Comparison of ENCODE assay signal across 30 mouse cellular contexts in genomic region chr2:163174066-163174465, GRCm38 (mm10). TPM values are rescaled to one million over a fixed set of nuclear protein-coding genes. Genes with fewer than 3 reads are reported as not detected.
A peak's percentile ranks its signal among the peaks of the same experiment; 100 is the strongest.
DNase-seq lines count a peak whose midpoint lies in the region; ATAC-seq and TF ChIP-seq lines count a peak whose summit lies in the region.
"Had no signal": no experiment of that assay in that cellular context is flagged by ENCODE, and none has a peak within 500 bp of the region (broad histone marks: within the 10 kb centered on the region; RNA-seq: fewer than 3 reads in every experiment).

No protein-coding gene starts in this region.

- DNase-seq in forebrain, embryonic 11.5 days (ENCODE audit: low spot score): no peak
- DNase-seq in limb, embryonic 10.5 days (ENCODE audit: low spot score): no peak
- DNase-seq in brain, embryonic 14.5 days (ENCODE audit: low read depth): peak; percentile 82
- DNase-seq in gonadal fat pad, adult 2 months (ENCODE audit: low read depth): peak; percentile 90
- DNase-seq in adrenal gland, postnatal 25 days: no peak
- DNase-seq: adrenal gland, adult 2 months; adrenal gland, postnatal 14 days; B cell, adult 2 months; cerebellum, adult 18-20 months; cerebellum, adult 9-10 months; cerebellum, postnatal 14 days; gastrocnemius, adult 2 months; gastrocnemius, postnatal 14 days; heart, adult 18-20 months; heart, postnatal 10 days; heart, postnatal 36 days; kidney, adult 11 months had no signal

- ATAC-seq in forebrain, embryonic 13.5 days: no peak
- no peak for ATAC-seq in forebrain, embryonic 11.5 days (replicated peaks; ENCODE audit: low FRiP score)
- no peak for ATAC-seq in limb, embryonic 13.5 days (ENCODE audit: low FRiP score, low read depth)
- ATAC-seq: forebrain, embryonic 15.5 days; hindbrain, embryonic 16.5 days; intestine, embryonic 15.5 days had no signal

- peak overlapping the region; percentile 25; the same call in 1 of the 2 replicates for H3K27ac ChIP-seq in forebrain, embryonic 13.5 days
- no peak overlapping the region for H3K27ac ChIP-seq in forebrain, embryonic 11.5 days (ENCODE audit: low read depth, low read length)
- H3K27ac ChIP-seq in limb, embryonic 13.5 days: peak overlapping the region; percentile 33
- no peak overlapping the region for H3K27ac ChIP-seq in limb, embryonic 10.5 days
- H3K27ac ChIP-seq: embryonic facial prominence, embryonic 12.5 days; forebrain, embryonic 15.5 days; gastrocnemius, adult 2 months; heart, embryonic 15.5 days; hindbrain, embryonic 10.5 days; hindbrain, embryonic 13.5 days; intestine, embryonic 15.5 days had no signal

- no peak overlapping the region for H3K4me3 ChIP-seq in forebrain, embryonic 13.5 days
- no peak overlapping the region for H3K4me3 ChIP-seq in forebrain, embryonic 11.5 days (ENCODE audit: low read depth, low read length)
- no peak overlapping the region for H3K4me3 ChIP-seq in limb, embryonic 13.5 days
- no peak overlapping the region for H3K4me3 ChIP-seq in limb, embryonic 10.5 days
- H3K4me3 ChIP-seq: embryonic facial prominence, embryonic 12.5 days; erythroblast, embryonic 14.5 days; forebrain, embryonic 15.5 days; gastrocnemius, adult 2 months; heart, embryonic 12.5 days; heart, embryonic 15.5 days; hindbrain, embryonic 10.5 days; hindbrain, embryonic 13.5 days; intestine, embryonic 15.5 days had no signal

- no peaks in the 10 kb centered on the region for H3K27me3 ChIP-seq in forebrain, embryonic 13.5 days
- no peaks in the 10 kb centered on the region for H3K27me3 ChIP-seq in forebrain, embryonic 11.5 days (ENCODE audit: control insufficient read depth, insufficient read depth, low read length)
- peaks cover 8% of the 10 kb centered on the region; the same call in 1 of the 2 replicates for H3K27me3 ChIP-seq in limb, embryonic 13.5 days
- H3K27me3 ChIP-seq in limb, embryonic 10.5 days (ENCODE audit: low read depth, poor library complexity, severe bottlenecking): 0 out of 2 replicates have a peak, but pooled peaks cover 4% of the 10 kb centered on the region
- H3K27me3 ChIP-seq: embryonic facial prominence, embryonic 12.5 days; forebrain, embryonic 15.5 days; heart, embryonic 12.5 days; intestine, embryonic 15.5 days had no signal

- H3K9ac ChIP-seq in forebrain, embryonic 13.5 days: no peak overlapping the region
- no peak overlapping the region for H3K9ac ChIP-seq in forebrain, embryonic 11.5 days (ENCODE audit: low read length)
- H3K9ac ChIP-seq in limb, embryonic 13.5 days: no peak overlapping the region
- H3K9ac ChIP-seq: embryonic facial prominence, embryonic 12.5 days; forebrain, embryonic 15.5 days; heart, embryonic 12.5 days; heart, embryonic 15.5 days; hindbrain, embryonic 13.5 days; intestine, embryonic 15.5 days had no signal

- no peak overlapping the region for H3K4me2 ChIP-seq in forebrain, embryonic 13.5 days
- no peak overlapping the region for H3K4me2 ChIP-seq in forebrain, embryonic 11.5 days (ENCODE audit: low read depth, low read length, severe bottlenecking)
- H3K4me2 ChIP-seq in limb, embryonic 13.5 days (replicated peaks): no peak overlapping the region
- H3K4me2 ChIP-seq: embryonic facial prominence, embryonic 12.5 days; forebrain, embryonic 15.5 days; heart, embryonic 12.5 days; heart, embryonic 15.5 days; hindbrain, embryonic 13.5 days; intestine, embryonic 15.5 days had no signal

- TF ChIP-seq POLR2A in brain, embryonic 14.5 days (IDR thresholded peaks at IDR 0.05; ENCODE audit: borderline replicate concordance, extremely low read depth, insufficient read depth, insufficient read length, poor library complexity, severe bottlenecking): no peak

- H3K9me3 ChIP-seq in forebrain, embryonic 13.5 days (replicated peaks): no peaks in the 10 kb centered on the region
- H3K9me3 ChIP-seq in forebrain, embryonic 11.5 days (ENCODE audit: control insufficient read depth, low read length): no peaks in the 10 kb centered on the region
- no peaks in the 10 kb centered on the region for H3K9me3 ChIP-seq in limb, embryonic 13.5 days
- no peaks in the 10 kb centered on the region for H3K9me3 ChIP-seq in limb, embryonic 10.5 days (replicated peaks)
- H3K9me3 ChIP-seq: embryonic facial prominence, embryonic 12.5 days; forebrain, embryonic 15.5 days; G1E; heart, embryonic 12.5 days; heart, embryonic 15.5 days; hindbrain, embryonic 10.5 days; hindbrain, embryonic 13.5 days; intestine, embryonic 15.5 days had no signal

- H3K4me1 ChIP-seq in forebrain, embryonic 13.5 days: peaks cover 26% of the 10 kb centered on the region
- peaks cover 3% of the 10 kb centered on the region; the same call in 1 of the 2 replicates for H3K4me1 ChIP-seq in forebrain, embryonic 11.5 days (replicated peaks; ENCODE audit: control insufficient read depth, insufficient read depth, low read length)
- H3K4me1 ChIP-seq in limb, embryonic 13.5 days: peaks cover 16% of the 10 kb centered on the region
- 0 out of 2 replicates have a peak, but pooled peaks cover 2% of the 10 kb centered on the region for H3K4me1 ChIP-seq in limb, embryonic 10.5 days
- H3K4me1 ChIP-seq: embryonic facial prominence, embryonic 12.5 days; heart, embryonic 12.5 days; heart, embryonic 15.5 days; intestine, embryonic 15.5 days had no signal

- 53% methylated on average over 7 of the region's 7 CpGs for WGBS in forebrain, embryonic 13.5 days
- WGBS in forebrain, embryonic 11.5 days: 78% methylated on average over 7 of the region's 7 CpGs
- 34% methylated on average over 7 of the region's 7 CpGs for WGBS in limb, embryonic 13.5 days
- WGBS in limb, embryonic 10.5 days: 86% methylated on average over 7 of the region's 7 CpGs

- no peaks in the 10 kb centered on the region for H3K36me3 ChIP-seq in forebrain, embryonic 13.5 days (ENCODE audit: poor library complexity, severe bottlenecking)
- H3K36me3 ChIP-seq in forebrain, embryonic 11.5 days (ENCODE audit: control insufficient read depth, insufficient read depth, low read length): no peaks in the 10 kb centered on the region
- no peaks in the 10 kb centered on the region for H3K36me3 ChIP-seq in limb, embryonic 13.5 days
- H3K36me3 ChIP-seq in limb, embryonic 10.5 days: no peaks in the 10 kb centered on the region
- H3K36me3 ChIP-seq: embryonic facial prominence, embryonic 12.5 days; forebrain, embryonic 15.5 days; G1E; heart, embryonic 12.5 days; heart, embryonic 15.5 days; hindbrain, embryonic 10.5 days; hindbrain, embryonic 13.5 days; intestine, embryonic 15.5 days had no signal

- no peak for TF ChIP-seq CTCF in brain, embryonic 14.5 days (IDR thresholded peaks at IDR 0.05; ENCODE audit: borderline replicate concordance, extremely low read depth, insufficient read depth, insufficient read length)

RNA-seq across cellular contexts. Expression of gene Tox2, which starts 28.9 kb away (rescaled TPM):
- 17.9 and 20.6 TPM in 2 replicates for polyA plus RNA-seq in forebrain, embryonic 13.5 days (2015; fragmentation: Nextera tagmentation; extraction: Ambion mirVana)
- 35.0 and 35.5 TPM in 2 replicates for polyA plus RNA-seq in forebrain, embryonic 11.5 days (2014; fragmentation: Nextera tagmentation; extraction: Ambion mirVana)
- polyA plus RNA-seq in limb, embryonic 13.5 days (2015; fragmentation: Nextera tagmentation; extraction: Ambion mirVana): 3.5 and 4.5 TPM in 2 replicates
- polyA plus RNA-seq in limb, embryonic 10.5 days (2016; fragmentation: Nextera tagmentation; extraction: Ambion mirVana): 0.48 and 1.8 TPM in 2 replicates
- 67.0 and 70.4 TPM in 2 replicates for polyA plus RNA-seq in brain, embryonic 14.5 days (2012; rRNA removed)
- 1.9 and 2.3 TPM in 2 replicates for polyA plus RNA-seq in gonadal fat pad, adult 2 months (2012; rRNA removed)
- total RNA-seq in adrenal gland, postnatal 25 days (2021): 2.7 and 3.0 TPM in 2 replicates
- total RNA-seq: CH12.LX, G1E had no signal
- polyA plus RNA-seq: G1E had no signal

Comparison
In these comparisons a context has a peak if more than half of its experiments do, and no peak if none do; other contexts are left out.
1. H3K27ac ChIP-seq: peak in forebrain, embryonic 13.5 days (single experiment) and limb, embryonic 13.5 days (single experiment); none in forebrain, embryonic 11.5 days (single experiment) and limb, embryonic 10.5 days (single experiment).
2. DNase-seq: peak in brain, embryonic 14.5 days (single experiment) and gonadal fat pad, adult 2 months (single experiment); none in forebrain, embryonic 11.5 days (single experiment), limb, embryonic 10.5 days (single experiment) and adrenal gland, postnatal 25 days (single experiment).